14 mouse cellular contexts compared by ENCODE assay signal in genomic region chr17:69421592-69421991, GRCm38 (mm10). TPM values are rescaled to one million over a fixed set of nuclear protein-coding genes. Genes with fewer than 3 reads are reported as not detected.
DNase-seq lines count a peak whose midpoint lies in the region; ATAC-seq and TF ChIP-seq lines count a peak whose summit lies in the region.
"Had no signal": no experiment of that assay in that cellular context is flagged by ENCODE, and none has a peak within 500 bp of the region (broad histone marks: within the 10 kb centered on the region; RNA-seq: fewer than 3 reads in every experiment).

No protein-coding gene starts in this region.

- ATAC-seq in kidney, postnatal 0 days (replicated peaks; ENCODE audit: low FRiP score, low read depth), result no peak
- ATAC-seq: activated CD4-positive, CD25-positive, alpha-beta regulatory T cell, adult 4 months had no signal

- no peaks in the 10 kb centered on the region for H3K36me3 ChIP-seq in kidney, postnatal 0 days (ENCODE audit: insufficient read depth, low read length)
- H3K36me3 ChIP-seq in E14TG2a.4 (ENCODE audit: insufficient read depth, low read length) (no peaks in the 10 kb centered on the region), macrophage (ENCODE audit: inconsistent target) (no peaks in the 10 kb centered on the region)
- no peaks in the 10 kb centered on the region for H3K36me3 ChIP-seq in heart, embryonic 10.5 days
- H3K36me3 ChIP-seq: liver, embryonic 13.5 days had no signal

- no peak overlapping the region for H3K9ac ChIP-seq in kidney, postnatal 0 days (ENCODE audit: low read depth, low read length)
- H3K9ac ChIP-seq: liver, embryonic 13.5 days had no signal

- no peak overlapping the region for H3K4me3 ChIP-seq in kidney, postnatal 0 days (replicated peaks; ENCODE audit: low read depth, low read length)
- H3K4me3 ChIP-seq in E14TG2a.4 (replicated peaks; ENCODE audit: low read length) (peak overlapping the region; percentile 48), macrophage (ENCODE audit: inconsistent target) (no peak overlapping the region)
- no peak overlapping the region for H3K4me3 ChIP-seq in heart, embryonic 10.5 days
- H3K4me3 ChIP-seq: liver, embryonic 13.5 days had no signal

- 9% methylated on average over 1 of the region's 1 CpGs for WGBS in kidney, postnatal 0 days
- WGBS in macrophage (ENCODE audit: missing documents), result 63% methylated on average over 1 of the region's 1 CpGs
- WGBS in heart, embryonic 10.5 days, result 3% methylated on average over 1 of the region's 1 CpGs

- H3K27ac ChIP-seq in kidney, postnatal 0 days, result no peak overlapping the region
- 0 out of 2 replicates have a peak overlapping the region, but pooled peaks have one; percentile 17 for H3K27ac ChIP-seq in macrophage
- H3K27ac ChIP-seq in heart, embryonic 10.5 days, result no peak overlapping the region
- H3K27ac ChIP-seq: liver, embryonic 13.5 days had no signal

- no peak for TF ChIP-seq CTCF in kidney, postnatal 0 days (IDR thresholded peaks at IDR 0.05; ENCODE audit: low read depth)
- no peak for TF ChIP-seq CTCF in E14TG2a.4 (conservative IDR thresholded peaks at IDR 0.05; ENCODE audit: low read length)

- H3K4me1 ChIP-seq in kidney, postnatal 0 days (replicated peaks; ENCODE audit: insufficient read depth, low read length), result no peaks in the 10 kb centered on the region
- H3K4me1 ChIP-seq in E14TG2a.4 (replicated peaks; ENCODE audit: low read depth, low read length), result peaks cover 27% of the 10 kb centered on the region
- H3K4me1 ChIP-seq in heart, embryonic 10.5 days, result peaks cover 4% of the 10 kb centered on the region; the same call in 1 of the 2 replicates

- H3K79me2 ChIP-seq in macrophage (ENCODE audit: inconsistent target), result peaks cover 33% of the 10 kb centered on the region

- H3K4me2 ChIP-seq in kidney, postnatal 0 days (ENCODE audit: low read length), result no peak overlapping the region
- H3K4me2 ChIP-seq: liver, embryonic 13.5 days had no signal

- DNase-seq in kidney, postnatal 0 days (ENCODE audit: low spot score), result peak; percentile 83
- no peak for DNase-seq in kidney, postnatal 10 days
- DNase-seq in ZHBTc4 (ENCODE audit: low read depth, low spot score), result peak; percentile 82
- DNase-seq in heart, embryonic 10.5 days (ENCODE audit: low spot score), result no peak
- no peak for DNase-seq in spleen, postnatal 4 days (ENCODE audit: low spot score in 2 of 2)
- DNase-seq: cerebellum, adult 2 months; heart, adult 18-20 months; liver, embryonic 13.5 days; thymus, postnatal 25 days had no signal

- no peaks in the 10 kb centered on the region for H3K27me3 ChIP-seq in kidney, postnatal 0 days (ENCODE audit: insufficient read depth, low read length)
- H3K27me3 ChIP-seq in E14TG2a.4 (ENCODE audit: insufficient read depth, low read length), result no peaks in the 10 kb centered on the region
- no peaks in the 10 kb centered on the region for H3K27me3 ChIP-seq in heart, embryonic 10.5 days (ENCODE audit: insufficient read depth, poor library complexity, severe bottlenecking)
- H3K27me3 ChIP-seq: liver, embryonic 13.5 days had no signal

- no peaks in the 10 kb centered on the region for H3K9me3 ChIP-seq in kidney, postnatal 0 days (replicated peaks; ENCODE audit: low read length)
- H3K9me3 ChIP-seq in E14TG2a.4 (ENCODE audit: low read length), result no peaks in the 10 kb centered on the region
- no peaks in the 10 kb centered on the region for H3K9me3 ChIP-seq in heart, embryonic 10.5 days
- H3K9me3 ChIP-seq: liver, embryonic 13.5 days had no signal

RNA-seq across cellular contexts. Expression of gene Akain1, which starts 17.5 kb away (rescaled TPM):
- polyA plus RNA-seq in kidney, postnatal 0 days (2015; fragmentation: Nextera tagmentation; extraction: Ambion mirVana), result not detected in 2 replicates
- total RNA-seq in macrophage (2018; cell fraction: chromatin; rRNA removed), result not detected
- total RNA-seq in macrophage (2018; cell fraction: cytosol; rRNA removed), result not detected
- not detected for total RNA-seq in macrophage (2018; cell fraction: nucleus; rRNA removed)
- polyA plus RNA-seq in macrophage (2018), result not detected in 3 replicates
- polyA plus RNA-seq in heart, embryonic 10.5 days (2016; fragmentation: Nextera tagmentation; extraction: Ambion mirVana), result 0.11 TPM in 1 of 2 replicates, not detected in the other
- total RNA-seq: monocyte, adult 5-6 weeks had no signal
- polyA plus RNA-seq: activated CD4-positive, CD25-positive, alpha-beta regulatory T cell, adult 4 months; intestine, embryonic 14.5 days; liver, embryonic 13.5 days had no signal

RNA-seq across cellular contexts. Expression of gene Zbtb14, which starts 38.7 kb away (rescaled TPM):
- 17.0 and 20.1 TPM in 2 replicates for polyA plus RNA-seq in kidney, postnatal 0 days (2015; fragmentation: Nextera tagmentation; extraction: Ambion mirVana)
- 10 to 100 TPM in 5 of 26 experiments, 1 to 10 TPM in 18, under 1 TPM in 3; 0.71 to 15.4 (median 4.0) TPM for total RNA-seq in macrophage (2018; cell fraction: chromatin; rRNA removed)
- total RNA-seq in macrophage (2018; cell fraction: cytosol; rRNA removed), result 10 to 100 TPM in 16 of 26 experiments, 1 to 10 TPM in 10; 4.7 to 17.4 (median 11.8) TPM
- 10 to 100 TPM in 8 of 26 experiments, 1 to 10 TPM in 18; 2.9 to 21.4 (median 7.0) TPM for total RNA-seq in macrophage (2018; cell fraction: nucleus; rRNA removed)
- polyA plus RNA-seq in macrophage (2018), result 11.9 to 12.9 TPM (median 12.4 TPM) in 3 replicates
- polyA plus RNA-seq in heart, embryonic 10.5 days (2016; fragmentation: Nextera tagmentation; extraction: Ambion mirVana), result 16.9 and 17.7 TPM in 2 replicates

Comparison
In these comparisons a context has a peak if more than half of its experiments do, and no peak if none do; other contexts are left out.
1. DNase-seq: peak in kidney, postnatal 0 days (single experiment) and ZHBTc4 (single experiment); none in kidney, postnatal 10 days (single experiment), heart, embryonic 10.5 days (single experiment) and spleen, postnatal 4 days (0 of 2).